Mouse (Mus musculus): ENCODE measurements around the gene Fndc3b.

Gene Fndc3b

GRCm38 (mm10) chr3:27592728-27593484 is 118.2 kb downstream of the Fndc3b start:
- DNase-seq (ENCODE audit: low spot score in 2 of 2), result no peak

DNA sequence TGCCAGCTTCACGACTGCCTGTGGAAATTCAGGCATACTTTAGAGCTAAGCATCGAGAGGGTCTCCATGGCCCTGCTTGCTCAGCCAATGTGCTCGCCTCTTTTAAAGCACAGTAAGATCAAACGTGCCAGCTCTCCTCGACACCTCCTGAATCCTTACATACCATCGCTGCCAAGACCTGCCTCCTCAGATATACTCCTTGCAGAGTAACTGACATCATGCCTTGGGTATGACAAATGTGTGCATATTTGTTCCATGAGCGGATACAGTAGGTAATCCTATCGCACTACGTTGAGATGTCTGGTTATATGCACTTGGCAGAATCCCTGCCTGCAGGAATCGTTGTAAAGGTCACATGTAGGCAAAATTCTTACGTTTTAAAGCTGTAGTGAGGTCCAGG is 120.3 kb downstream of the Fndc3b start:
- DNase-seq (ENCODE audit: low spot score in 2 of 2), result no peak

- no peak for DNase-seq (ENCODE audit: low spot score in 2 of 2)
These were observed 121.8 kb downstream of the Fndc3b start for GRCm38 (mm10) chr3:27589305-27589704.

GRCm38 (mm10) chr3:27588604-27589003 is 122.5 kb downstream of the Fndc3b start:
- DNase-seq (ENCODE audit: low spot score in 2 of 2), result no peak

- no peak for DNase-seq (ENCODE audit: low spot score in 2 of 2)
These were observed 126.2 kb downstream of the Fndc3b start for GRCm38 (mm10) chr3:27584607-27585605.

DNA sequence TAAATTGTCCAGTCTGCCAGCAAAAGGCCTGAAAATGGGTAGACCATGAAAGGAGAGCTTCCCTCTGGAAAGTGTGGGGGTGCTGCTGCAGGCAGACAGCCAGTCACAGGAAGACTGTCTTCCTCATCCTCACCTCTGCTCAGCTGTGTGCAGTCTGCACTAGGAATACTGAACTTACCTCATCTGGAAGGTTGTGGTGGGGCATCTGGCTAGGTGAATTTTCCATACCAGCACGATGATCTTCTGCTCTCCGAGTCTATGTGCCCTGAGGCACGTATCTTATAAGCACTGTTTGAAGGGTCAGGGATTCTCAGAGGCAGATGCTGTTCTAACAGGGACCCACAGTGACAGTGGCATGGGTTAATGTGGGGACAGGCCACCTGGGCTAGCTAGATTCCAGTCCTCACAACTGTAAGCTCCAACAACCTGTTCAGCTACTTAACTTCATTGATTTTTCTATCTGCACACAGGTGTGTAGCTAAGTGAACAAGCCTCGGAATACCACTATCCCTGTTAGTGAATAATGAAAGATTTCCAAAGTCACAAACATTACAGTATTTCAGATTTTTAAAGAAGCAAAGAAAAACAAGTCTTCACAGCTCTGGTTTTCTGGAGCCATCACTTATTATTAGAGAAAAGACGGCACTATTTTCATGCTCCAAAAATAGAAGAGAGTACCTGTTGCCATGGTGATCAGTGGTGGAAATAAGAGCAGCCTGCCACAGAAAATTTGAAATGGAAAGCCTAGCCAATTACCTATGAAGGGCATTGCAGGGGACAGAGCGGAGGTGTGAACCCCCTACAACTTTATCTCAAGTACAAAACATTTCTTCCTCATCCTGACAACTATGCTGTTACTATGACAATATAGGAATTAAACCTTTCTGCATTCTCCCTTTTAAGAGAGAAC is 128.9 kb downstream of the Fndc3b start:
- no peak for DNase-seq (ENCODE audit: low spot score in 2 of 2)

- no peak for DNase-seq (ENCODE audit: low spot score in 2 of 2)
These were observed 130.2 kb downstream of the Fndc3b start for GRCm38 (mm10) chr3:27580956-27581355.

GRCm38 (mm10) chr3:27579894-27580613 is 131.1 kb downstream of the Fndc3b start:
- no peak for DNase-seq (ENCODE audit: low spot score in 2 of 2)

GRCm38 (mm10) chr3:27579229-27579628 is 131.9 kb downstream of the Fndc3b start:
- no peak for DNase-seq (ENCODE audit: low spot score in 2 of 2)

DNA sequence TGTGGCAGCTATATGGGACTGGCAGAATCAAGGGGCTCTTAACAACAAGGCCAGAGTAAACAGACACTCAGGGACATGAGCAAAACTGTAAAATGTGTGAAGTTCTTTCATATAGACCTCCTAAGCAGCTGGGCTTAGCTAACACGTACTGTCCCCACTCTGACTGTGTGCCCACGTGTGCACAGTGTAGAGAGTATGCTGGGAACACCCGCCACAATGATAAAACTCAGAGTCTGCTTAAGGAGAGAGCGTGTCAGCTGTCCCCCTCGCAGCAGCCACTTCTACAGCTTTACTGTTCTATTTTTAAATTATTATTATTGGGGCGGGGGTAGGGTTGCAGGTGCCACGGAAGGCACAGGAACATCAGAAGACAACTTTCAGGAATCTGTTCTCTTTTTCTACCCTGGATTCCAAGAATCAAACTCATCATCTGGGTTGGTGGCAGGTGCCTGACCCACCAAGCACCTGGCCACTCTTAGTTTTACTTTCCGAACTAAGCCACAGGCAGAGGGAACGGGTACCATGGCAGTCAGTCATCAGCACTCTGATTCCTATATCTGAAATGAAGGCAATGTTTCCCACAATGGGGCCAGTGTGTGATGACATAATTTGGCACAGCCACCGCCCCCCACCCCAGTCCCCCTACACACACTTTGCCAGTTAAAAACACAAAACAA is 133.6 kb downstream of the Fndc3b start:
- DNase-seq (ENCODE audit: low spot score in 2 of 2), result no peak

GRCm38 (mm10) chr3:27574241-27574640 is 136.9 kb downstream of the Fndc3b start:
- DNase-seq (ENCODE audit: low spot score in 2 of 2), result peak; percentile 44 to 60

DNA sequence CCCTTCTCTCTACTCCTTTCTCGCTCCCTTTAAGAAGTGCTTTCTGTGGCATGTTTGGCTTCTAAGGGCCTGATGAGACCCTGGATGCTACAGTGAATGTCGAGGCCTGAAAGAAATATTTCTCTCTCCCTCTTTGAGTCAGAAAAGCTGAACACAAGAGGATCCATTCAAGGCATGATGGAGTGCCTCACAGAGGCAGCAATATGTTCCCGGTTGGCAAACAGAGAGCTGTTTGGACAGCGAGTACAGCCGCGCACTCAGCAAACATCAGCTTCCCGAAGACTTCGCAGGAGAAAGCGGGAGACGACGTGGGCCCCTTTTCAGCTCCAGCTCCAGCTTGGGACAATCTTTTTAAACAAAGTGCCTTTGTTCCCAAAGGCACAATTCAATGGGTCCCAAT is 137.6 kb downstream of the Fndc3b start:
- no peak for DNase-seq (ENCODE audit: low spot score in 2 of 2)

- DNase-seq (ENCODE audit: low spot score in 2 of 2), result peak; percentile 42 to 53
These were observed 138.8 kb downstream of the Fndc3b start for GRCm38 (mm10) chr3:27572305-27572704.

DNA sequence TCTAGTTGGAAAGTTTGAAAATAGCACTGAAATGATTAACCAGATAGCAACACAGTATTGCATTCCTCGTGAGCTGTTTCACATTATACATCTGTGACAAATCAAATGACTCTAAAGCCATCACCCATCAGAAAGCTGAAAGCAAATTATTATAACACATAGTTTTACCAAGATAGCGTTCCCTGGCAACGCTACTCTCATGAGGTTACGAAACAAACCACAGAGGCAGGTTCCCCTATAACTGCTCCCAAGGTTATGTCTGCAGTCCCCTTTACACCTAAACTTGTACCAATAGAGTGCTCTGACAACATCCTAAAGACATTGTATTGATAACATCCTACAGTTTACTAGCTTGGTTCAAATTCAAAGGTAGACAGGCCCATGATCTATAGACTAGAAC is 145.8 kb downstream of the Fndc3b start:
- DNase-seq (ENCODE audit: low spot score in 2 of 2), result no peak

DNA sequence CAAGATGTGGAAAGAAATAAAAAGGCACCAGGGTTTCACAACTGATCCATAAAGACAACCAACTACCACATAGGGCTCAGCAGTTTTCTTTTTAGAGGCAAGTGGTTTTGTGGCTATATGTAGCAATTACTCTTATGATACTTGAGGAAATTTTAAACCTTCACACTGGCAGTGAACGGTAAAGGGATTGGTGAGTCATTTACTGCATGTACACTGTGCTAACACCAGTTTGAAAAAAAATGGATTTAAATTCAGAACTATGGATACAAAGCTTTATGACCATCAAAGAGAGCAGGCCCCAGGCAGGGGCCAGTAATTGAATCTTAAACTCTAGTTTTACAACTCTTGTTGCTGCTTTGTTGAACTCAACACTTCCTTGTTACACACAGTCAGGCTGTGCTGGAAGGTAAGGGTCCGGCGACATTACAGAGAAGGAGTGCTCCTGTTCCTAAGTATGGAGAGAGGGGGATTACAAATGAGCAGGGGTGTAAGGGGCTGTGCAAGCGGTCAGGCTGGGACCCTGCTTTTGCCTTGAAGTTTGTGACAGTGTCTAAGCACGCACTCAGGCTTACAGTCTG is 148.0 kb downstream of the Fndc3b start:
- no peak for DNase-seq (ENCODE audit: low spot score in 2 of 2)

- DNase-seq (ENCODE audit: low spot score in 2 of 2), result no peak
These were observed 148.6 kb downstream of the Fndc3b start for GRCm38 (mm10) chr3:27562476-27562875.

DNA sequence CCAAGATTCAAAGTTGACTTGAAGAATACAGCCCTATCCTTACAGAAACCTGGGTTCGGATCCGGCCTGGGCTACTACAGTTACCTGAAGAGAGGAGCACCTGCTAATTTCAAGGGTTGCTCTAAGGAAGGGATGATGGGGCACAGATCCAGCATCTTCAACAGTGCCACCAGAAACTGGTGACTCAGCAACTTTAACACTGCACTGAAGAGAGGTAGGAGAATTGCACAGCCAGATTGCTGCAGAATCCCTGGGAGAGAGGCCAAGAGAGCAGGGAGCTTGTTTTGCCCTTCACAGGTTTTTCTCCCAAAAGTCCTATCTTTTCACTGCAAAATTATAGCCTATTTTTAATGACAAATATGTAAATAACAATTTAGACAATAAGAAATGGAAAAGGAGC is 149.2 kb downstream of the Fndc3b start:
- DNase-seq (ENCODE audit: low spot score in 2 of 2), result no peak

- DNase-seq (ENCODE audit: low spot score in 2 of 2), result no peak
These were observed 151.8 kb downstream of the Fndc3b start for GRCm38 (mm10) chr3:27559316-27559715.

GRCm38 (mm10) chr3:27557100-27558004 is 153.8 kb downstream of the Fndc3b start:
- DNase-seq (ENCODE audit: low spot score in 2 of 2), result no peak
